Mouse (Mus musculus) hematopoietic stem cell, adult 5-6 weeks (primary cell): ENCODE measurements at regions not wholly inside any gene's neighbourhood (a gene's known extent, or its start where the extent isn't known, plus 50 kb on each side); places are given as distances from the start of the nearest gene placed in this dataset.

Experiments used
- ATAC-seq, 2 experiments: fragments of 125-278 bp in 1 of 2; replicated peaks in 1 of 2; 2 replicates each; pipeline ENCODE4 v1.8.0; 2016 to 2017; ENCODE audit warnings: inconsistent platforms in 2 of 2, mild to moderate bottlenecking in 2 of 2, moderate number of reproducible peaks in 2 of 2, low read depth in 1 of 2, moderate TSS enrichment in 1 of 2; ENCODE audit not compliant: low FRiP score in 2 of 2, poor library complexity in 2 of 2, severe bottlenecking in 2 of 2, insufficient read depth in 1 of 2, low TSS enrichment in 1 of 2

DNA sequence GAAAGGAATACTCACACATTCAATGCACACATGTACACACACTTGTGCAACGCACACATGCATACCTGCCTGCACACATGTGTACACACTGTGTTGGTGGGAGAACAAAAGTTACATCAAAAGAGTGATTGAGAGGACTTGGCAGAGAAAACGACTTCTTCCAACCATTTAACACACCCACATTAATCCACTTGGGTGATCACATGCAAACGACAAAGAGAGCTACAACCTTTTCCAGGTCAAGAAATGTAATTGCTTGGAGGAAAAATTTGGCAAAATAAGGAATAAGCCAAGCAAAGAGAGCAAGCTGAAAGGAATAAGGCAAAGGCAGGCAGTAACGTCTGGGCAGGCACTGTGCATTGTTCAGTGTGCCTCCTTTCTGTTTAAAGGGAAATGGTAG is 67.3 kb downstream of the C1d start:
- ATAC-seq: no peak

DNA sequence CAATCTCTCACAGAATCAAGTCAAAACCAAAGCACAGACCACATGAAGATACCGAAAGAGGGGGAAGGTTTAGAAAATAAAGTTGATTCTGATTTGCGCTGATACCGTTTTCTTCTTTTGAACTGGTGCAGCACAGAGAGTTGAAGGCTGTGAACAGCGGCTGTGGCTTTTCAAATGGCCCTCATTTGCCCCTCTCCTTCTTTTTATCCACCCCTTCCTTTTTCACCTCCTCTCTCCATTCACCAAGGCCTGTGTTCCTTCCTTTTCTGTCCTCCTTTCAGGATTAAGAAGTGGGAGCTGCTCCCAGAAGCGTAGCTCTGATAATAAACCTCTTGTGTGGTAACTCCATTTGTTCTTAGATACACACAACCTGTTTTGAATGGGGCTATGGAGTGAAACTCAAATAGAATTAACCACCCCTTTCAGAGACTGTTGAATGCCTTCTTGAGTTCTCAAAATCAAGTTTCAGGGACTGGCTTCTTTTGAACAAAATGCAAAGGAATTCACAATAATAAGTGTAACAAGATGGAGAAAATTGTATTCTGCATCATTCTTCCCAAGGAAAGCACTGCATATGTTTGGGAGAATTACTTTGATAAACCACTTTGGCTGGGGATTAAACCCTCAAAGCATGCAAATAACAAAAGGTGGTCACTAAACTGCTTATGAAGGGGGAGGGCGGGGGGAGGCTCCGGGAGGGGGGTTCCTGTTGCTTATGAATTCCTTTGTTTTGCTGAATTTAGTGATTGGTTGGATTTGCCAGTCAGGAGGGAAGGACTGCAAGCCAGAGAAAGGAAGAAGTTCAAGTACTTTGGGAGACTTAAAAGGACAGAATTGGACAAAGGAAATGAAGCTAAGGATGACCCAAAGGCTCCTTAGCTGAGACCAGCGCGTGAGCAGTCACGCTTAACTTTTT is 68.6 kb downstream of the C1d start:
- no peak for ATAC-seq

GRCm38 (mm10) chr11:17326695-17327094 is 69.3 kb downstream of the C1d start:
- ATAC-seq: no peak

DNA sequence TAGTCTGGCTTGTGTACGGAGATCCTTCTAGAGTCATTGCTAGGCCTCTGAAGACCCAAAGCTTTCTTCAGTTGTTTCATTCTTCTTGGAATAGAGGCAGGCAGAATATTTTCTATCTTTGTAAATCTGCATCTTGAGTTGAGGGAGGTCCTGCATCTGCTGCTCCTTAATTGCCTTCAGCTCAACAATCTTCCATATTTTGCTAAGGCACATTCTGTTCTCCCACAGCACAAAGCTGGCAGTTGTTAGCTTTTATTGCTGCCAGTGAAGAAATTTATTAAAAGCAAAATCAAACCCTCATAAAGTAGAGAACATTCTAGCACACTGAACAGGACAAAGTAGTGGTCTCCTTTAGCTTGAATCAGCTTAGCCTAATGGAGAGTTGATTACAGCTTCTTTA is 94.1 kb downstream of the C1d start:
- no peak for ATAC-seq

DNA sequence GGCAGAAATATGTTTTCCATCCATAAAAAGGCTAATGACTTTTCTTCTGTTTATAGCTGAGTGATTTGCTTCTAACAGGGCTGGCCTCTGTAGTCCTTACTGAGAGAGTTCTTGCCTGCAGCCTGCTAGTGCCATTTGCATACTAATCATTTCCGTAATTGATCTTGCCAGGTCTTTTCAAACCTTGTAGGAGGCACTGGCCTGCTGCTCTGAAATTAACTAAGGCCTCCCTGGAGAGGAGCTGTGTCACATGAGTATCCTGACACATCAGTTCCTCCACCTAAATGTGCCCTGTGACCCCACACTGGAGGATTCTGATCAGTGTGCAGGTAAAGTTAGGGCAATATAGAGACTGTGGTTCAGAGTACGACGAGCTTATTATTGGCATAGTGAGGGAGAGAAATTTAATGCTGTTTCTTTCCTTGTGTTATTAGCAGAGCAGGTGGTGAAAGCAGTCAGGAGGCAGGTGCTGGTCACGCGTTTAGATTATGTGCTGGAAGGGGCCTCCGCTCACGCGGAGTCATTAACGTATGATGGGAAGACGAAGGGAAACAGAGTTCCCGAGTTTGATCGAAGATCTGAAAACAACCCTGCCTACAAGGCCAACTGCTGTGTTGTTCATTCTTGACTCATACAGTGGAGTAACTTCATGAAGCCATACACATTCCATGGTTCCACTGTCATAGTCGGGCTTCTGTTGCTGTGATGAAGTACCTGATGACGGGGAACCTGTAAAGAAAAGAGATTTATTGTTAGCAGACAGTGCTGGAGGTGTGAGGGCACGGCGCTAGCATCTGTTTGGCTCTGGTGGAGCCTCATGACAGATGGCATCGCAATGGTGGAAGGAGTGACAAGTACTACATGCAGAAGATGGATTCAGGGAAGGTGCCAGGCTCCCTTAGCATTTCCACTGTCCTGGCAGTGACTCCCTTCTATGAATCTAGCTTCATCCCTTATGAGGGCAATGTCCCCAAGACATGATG is 95.1 kb downstream of the C1d start:
- no peak for ATAC-seq

DNA sequence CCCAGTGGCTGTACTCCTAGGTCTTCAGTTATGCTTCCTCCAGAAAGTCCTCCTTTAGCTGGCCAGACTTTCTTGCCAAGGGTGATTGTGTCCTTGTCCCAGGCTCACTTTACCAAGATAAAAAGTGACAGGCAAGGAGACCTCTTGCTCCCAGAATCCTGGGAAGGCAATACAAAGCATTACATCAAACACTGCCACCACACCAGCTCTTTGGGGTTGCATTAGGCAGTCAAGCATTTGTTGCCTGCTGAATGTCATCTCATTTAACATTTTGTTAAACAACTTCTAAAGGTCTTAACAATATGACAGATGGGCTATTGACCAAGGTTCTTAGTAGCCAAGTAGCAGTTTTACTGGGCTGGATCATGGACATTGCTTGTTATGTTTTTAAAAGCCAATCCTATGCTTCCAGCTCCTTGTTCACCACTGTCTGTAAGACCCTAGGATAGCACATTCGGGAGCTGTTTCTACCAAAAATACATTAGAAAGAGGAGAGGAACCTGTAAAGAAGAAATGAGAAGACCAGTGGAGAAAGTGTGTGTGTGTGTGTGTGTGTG is 102.4 kb downstream of the C1d start:
- no peak for ATAC-seq

- no peak for ATAC-seq
Observed at GRCm38 (mm10) chr11:17377859-17378258, 120.5 kb downstream of the C1d start.

DNA sequence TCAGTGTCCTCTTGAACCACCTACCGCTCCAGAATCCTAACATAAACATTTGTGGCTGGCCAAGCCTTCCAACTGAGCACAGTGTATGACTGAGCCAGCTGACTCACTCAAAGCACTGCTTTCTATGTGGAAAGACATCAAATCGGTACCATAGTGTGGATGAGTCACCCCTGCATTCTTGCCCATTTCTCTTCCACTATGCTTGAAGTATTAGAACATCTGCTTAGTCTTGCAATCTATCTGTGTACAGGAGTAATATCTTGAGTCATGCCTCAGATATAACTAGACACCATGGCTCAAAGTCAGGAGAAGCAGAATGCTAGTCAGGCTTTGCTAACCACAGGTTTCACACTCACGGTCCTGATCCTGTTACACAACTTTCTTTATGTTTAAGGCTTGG is 129.4 kb downstream of the C1d start:
- ATAC-seq: no peak

DNA sequence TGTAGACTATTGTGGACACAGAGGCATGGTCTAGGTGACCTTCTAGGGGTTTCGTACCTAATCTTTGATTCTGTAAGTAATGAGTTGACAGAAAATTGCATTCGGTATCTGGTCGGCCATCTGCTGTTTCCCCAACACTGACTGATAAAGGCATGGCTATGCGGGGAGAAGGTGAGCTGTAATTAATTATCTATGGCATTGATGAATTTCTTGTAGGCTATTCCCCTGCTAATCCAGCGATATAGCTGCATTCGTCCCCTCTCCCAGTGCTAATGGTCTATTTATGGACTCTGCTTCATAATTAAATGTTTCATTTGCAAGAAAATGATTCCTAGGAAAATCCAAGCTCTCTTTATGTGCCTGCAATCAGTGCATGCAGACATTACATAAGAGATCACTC is 136.5 kb downstream of the C1d start:
- ATAC-seq: no peak

DNA sequence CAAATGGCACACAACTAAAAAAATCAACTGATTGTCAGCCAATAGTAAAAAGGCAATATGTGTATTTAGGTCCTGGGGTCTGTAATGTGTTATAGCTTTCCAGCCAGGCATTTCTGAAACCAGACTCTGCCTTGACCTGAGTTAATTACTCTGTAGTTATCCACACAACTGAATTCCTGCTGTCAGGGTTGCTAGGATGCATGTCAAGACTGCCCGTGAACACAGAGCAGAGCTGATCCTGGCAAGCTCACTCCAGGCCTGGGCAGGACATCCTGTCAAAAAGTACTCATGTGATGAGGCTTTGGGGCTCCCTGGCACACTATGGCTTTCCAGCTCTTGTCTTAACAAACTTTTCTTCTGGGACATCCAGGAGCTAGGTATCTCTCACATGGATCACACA is 157.2 kb downstream of the C1d start:
- no peak for ATAC-seq

DNA sequence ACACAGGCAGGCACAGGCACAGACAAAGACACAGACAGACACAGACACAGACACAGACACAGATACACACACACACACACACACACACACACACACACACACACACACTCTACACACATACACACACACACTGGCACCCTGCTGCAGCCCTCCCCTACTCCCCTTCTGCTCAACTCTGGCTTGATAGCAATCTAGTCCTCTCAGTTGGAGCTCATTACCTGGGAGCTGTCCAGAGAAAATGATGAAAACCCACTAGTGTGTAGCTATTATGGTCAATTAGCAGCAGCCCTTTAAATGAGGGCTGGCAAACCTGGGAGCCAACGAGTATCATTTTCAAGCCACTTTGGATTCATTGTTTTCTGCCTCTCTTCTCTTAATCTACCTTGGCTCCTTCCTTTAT is 157.8 kb downstream of the C1d start:
- no peak for ATAC-seq

DNA sequence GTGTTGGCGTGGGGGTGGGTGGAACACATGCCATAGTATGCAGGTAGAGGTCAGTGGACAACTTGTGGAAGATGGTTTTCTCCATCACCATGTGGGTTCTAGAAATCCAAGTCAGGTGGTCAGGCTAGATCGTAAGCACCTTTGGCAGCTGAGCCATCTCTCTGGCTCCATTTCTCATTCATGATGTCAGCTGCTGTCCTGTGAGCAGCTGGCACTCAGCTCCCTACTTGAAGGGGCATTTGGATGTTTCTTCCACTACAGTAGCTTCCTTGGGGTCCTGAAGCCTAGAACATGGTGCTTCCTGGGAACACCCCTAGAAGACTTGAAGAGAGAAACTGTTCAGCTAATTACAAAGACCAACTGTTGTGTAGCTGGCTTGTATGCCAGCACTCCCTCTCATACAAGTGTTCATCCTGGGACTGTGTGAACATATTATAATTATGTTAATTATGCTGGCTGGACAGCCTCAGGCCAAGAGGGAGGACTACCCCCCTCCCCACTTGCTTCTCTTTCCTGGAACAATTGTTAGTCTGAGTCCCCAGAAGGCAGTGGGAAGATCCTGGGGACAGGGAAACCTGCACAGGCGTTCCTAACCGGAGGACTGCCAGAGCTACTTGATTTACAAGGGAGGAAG is 160.4 kb downstream of the C1d start:
- no peak for ATAC-seq

GRCm38 (mm10) chr11:17442133-17442532 is 184.8 kb downstream of the C1d start:
- ATAC-seq: no peak

DNA sequence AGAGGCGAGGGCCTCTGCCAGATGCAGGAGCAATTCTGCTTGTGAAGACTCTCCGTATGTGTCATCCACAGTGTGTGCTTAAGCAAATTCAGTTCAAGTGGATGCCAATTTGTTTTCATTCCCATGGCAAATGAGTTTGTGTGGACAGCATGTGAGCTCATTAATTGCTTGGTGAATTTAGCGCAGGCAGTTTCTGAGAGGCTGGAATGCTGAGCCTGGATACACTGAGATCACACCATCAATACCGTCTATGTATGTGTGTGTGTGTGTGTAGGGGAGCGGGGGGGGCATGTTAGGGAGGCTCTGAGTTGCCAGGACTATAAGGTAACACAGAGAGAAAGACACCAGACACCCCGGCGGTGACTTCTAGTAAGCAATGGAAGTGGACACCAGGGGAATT is 191.9 kb downstream of the C1d start:
- ATAC-seq: no peak

GRCm38 (mm10) chr11:17450360-17451045 is 193.1 kb downstream of the C1d start:
- ATAC-seq: no peak

DNA sequence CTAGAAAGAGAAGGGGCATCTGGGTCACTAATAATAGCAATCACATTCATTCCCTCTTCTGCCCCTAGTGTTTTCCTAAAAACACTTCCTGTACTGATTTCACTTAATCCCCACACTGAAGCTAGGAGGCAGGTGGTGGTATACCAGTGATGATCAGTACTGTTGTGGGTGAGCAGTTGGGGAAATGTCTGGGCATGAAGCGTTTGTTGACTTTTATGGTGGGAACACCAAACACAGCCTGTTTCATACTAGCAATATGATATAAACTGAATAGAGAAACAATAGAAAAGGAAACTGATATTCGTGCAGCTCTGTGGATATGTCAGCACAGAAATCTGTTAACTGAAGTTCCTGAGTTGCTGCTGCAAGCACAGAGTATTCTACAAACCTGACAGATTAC is 194.1 kb downstream of the C1d start:
- ATAC-seq: no peak

DNA sequence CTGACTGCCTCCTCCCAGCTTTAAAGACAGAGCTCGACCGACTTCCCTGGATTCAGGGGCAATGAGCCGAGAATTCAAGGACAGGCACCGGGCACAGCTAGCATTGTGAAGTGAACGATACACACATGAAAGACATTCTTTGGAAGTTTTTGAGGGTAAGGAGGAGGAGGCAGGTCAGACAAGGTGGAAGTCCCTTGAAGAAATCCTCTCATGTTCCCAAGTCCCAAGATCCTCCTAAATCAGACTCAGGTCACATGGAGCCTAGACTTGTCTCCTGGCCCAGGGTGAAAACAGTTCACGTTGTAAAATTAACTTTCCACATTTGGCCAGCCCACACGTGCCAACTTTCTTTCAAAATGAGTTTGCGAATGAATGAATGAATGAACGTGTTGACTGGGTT is 196.2 kb downstream of the C1d start:
- ATAC-seq: no peak
